Mouse (Mus musculus): ENCODE measurements around the gene Kif21b. TPM values are rescaled to one million over a fixed set of nuclear protein-coding genes. Genes with fewer than 3 reads are reported as not detected.
A peak's percentile ranks its signal among the peaks of the same experiment; 100 is the strongest.

The Kif21b gene
- polyA plus RNA-seq, 1 experiment from 2014 or later, result 56.4 TPM

DNA sequence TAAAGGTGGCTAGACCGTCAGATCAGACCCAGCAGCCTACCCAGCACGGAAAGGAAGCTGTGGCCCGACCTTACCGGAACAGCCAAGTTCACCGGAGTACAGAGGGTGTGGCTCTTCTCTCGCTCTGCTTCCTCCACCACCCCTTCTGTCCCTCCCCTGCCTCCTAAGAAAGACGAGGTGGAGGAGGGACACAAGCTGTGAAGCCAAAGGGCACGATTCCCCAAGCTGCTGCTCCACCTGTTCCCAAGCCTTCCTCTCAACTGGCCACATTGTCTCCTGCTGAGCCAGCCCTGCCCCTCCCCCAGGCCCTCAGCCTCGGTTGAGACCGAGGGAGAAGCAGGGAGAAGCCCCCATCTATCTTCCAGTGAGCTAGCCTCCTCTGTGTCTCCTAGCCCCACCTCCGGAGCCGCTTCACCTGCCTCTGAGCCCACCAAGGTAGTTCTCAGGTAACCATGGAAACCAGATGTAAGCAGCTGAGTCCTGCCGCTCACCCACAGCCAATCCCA lies 43.0 kb downstream of the Kif21b start:
- peaks cover 7% of the 10 kb centered on the region for H3K4me1 ChIP-seq (ENCODE audit: control insufficient read depth, insufficient read depth, low read length)
- WGBS, result 10% methylated on average over 13 of the region's 13 CpGs
- no peak overlapping the region for H3K4me2 ChIP-seq (ENCODE audit: low read length)
- 0 out of 2 replicates have a peak overlapping the region, but pooled peaks have one; percentile 33 for H3K27ac ChIP-seq (replicated peaks; ENCODE audit: low read depth, low read length)
- no peak for ATAC-seq (ENCODE audit: low FRiP score, low TSS enrichment)
- DNase-seq, result peak; percentile 66
- 0 out of 2 replicates have a peak overlapping the region, but pooled peaks have one; percentile 9 for H3K9ac ChIP-seq (replicated peaks; ENCODE audit: low read length)
- no peaks in the 10 kb centered on the region for H3K27me3 ChIP-seq (ENCODE audit: control insufficient read depth, insufficient read depth, low read length)
- no peak overlapping the region for H3K4me3 ChIP-seq (replicated peaks; ENCODE audit: low read depth, low read length)
- H3K36me3 ChIP-seq (ENCODE audit: control insufficient read depth, insufficient read depth, low read length), result peaks cover 90% of the 10 kb centered on the region
- no peaks in the 10 kb centered on the region for H3K9me3 ChIP-seq (ENCODE audit: control insufficient read depth, low read length)

GRCm38 (mm10) chr1:136175183-136175582 lies 44.0 kb downstream of the Kif21b start:
- H3K27ac ChIP-seq (replicated peaks; ENCODE audit: low read depth, low read length), result no peak overlapping the region
- H3K27me3 ChIP-seq (ENCODE audit: control insufficient read depth, insufficient read depth, low read length), result no peaks in the 10 kb centered on the region
- ATAC-seq (ENCODE audit: low FRiP score, low TSS enrichment) (no peak), DNase-seq (peak; percentile 72)
- WGBS, result 30% methylated on average over 6 of the region's 6 CpGs
- no peaks in the 10 kb centered on the region for H3K9me3 ChIP-seq (ENCODE audit: control insufficient read depth, low read length)
- H3K9ac ChIP-seq (replicated peaks; ENCODE audit: low read length), result no peak overlapping the region
- no peak overlapping the region for H3K4me3 ChIP-seq (replicated peaks; ENCODE audit: low read depth, low read length)
- H3K36me3 ChIP-seq (ENCODE audit: control insufficient read depth, insufficient read depth, low read length), result peaks cover 81% of the 10 kb centered on the region
- H3K4me1 ChIP-seq (ENCODE audit: control insufficient read depth, insufficient read depth, low read length), result peaks cover 7% of the 10 kb centered on the region
- H3K4me2 ChIP-seq (ENCODE audit: low read length), result no peak overlapping the region

- DNase-seq (no peak), ATAC-seq (ENCODE audit: low FRiP score, low TSS enrichment) (no peak)
- no peak overlapping the region for H3K9ac ChIP-seq (replicated peaks; ENCODE audit: low read length)
- no peak overlapping the region for H3K4me2 ChIP-seq (ENCODE audit: low read length)
- no peak overlapping the region for H3K4me3 ChIP-seq (replicated peaks; ENCODE audit: low read depth, low read length)
- H3K27me3 ChIP-seq (ENCODE audit: control insufficient read depth, insufficient read depth, low read length), result no peaks in the 10 kb centered on the region
- H3K36me3 ChIP-seq (ENCODE audit: control insufficient read depth, insufficient read depth, low read length), result peaks cover 62% of the 10 kb centered on the region
- no peaks in the 10 kb centered on the region for H3K9me3 ChIP-seq (ENCODE audit: control insufficient read depth, low read length)
- peaks cover 7% of the 10 kb centered on the region for H3K4me1 ChIP-seq (ENCODE audit: control insufficient read depth, insufficient read depth, low read length)
- WGBS, result 86% methylated on average over 2 of the region's 2 CpGs
- no peak overlapping the region for H3K27ac ChIP-seq (replicated peaks; ENCODE audit: low read depth, low read length)
Measured at GRCm38 (mm10) chr1:136177085-136177484, 45.9 kb downstream of the Kif21b start.

- H3K27ac ChIP-seq (replicated peaks; ENCODE audit: low read depth, low read length), result no peak overlapping the region
- peaks cover 7% of the 10 kb centered on the region for H3K4me1 ChIP-seq (ENCODE audit: control insufficient read depth, insufficient read depth, low read length)
Measured at GRCm38 (mm10) chr1:136178741-136179140, 47.6 kb downstream of the Kif21b start.

DNA sequence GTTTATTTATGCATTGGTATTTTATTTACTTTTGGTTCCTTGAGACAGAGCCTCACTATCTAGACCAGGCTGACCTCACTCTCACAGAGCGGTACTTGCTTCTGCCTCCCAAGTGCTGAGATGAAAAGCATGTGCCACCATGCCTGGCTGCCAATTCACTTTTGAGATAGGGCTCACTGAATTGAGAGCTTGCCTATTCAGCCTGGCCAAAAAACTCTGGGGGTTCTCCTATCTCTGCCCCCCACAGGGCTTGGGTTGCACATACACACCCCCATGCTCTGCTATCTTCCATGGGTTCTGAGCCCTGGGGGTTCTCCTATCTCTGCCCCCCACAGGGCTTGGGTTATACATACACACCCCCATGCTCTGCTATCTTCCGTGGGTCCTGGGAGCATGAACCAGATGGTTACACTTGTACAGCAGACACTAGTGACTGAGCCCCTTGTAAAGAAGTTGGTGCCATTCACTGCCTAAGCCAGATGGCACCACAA lies 48.4 kb downstream of the Kif21b start:
- WGBS, result 86% methylated on average over 2 of the region's 2 CpGs
- H3K4me1 ChIP-seq (ENCODE audit: control insufficient read depth, insufficient read depth, low read length), result no peaks in the 10 kb centered on the region
- no peak overlapping the region for H3K27ac ChIP-seq (replicated peaks; ENCODE audit: low read depth, low read length)
- ATAC-seq (ENCODE audit: low FRiP score, low TSS enrichment) (no peak), DNase-seq (no peak)
- H3K9me3 ChIP-seq (ENCODE audit: control insufficient read depth, low read length), result no peaks in the 10 kb centered on the region
- no peaks in the 10 kb centered on the region for H3K27me3 ChIP-seq (ENCODE audit: control insufficient read depth, insufficient read depth, low read length)
- H3K9ac ChIP-seq (replicated peaks; ENCODE audit: low read length), result no peak overlapping the region
- H3K4me2 ChIP-seq (ENCODE audit: low read length), result no peak overlapping the region
- no peak overlapping the region for H3K4me3 ChIP-seq (replicated peaks; ENCODE audit: low read depth, low read length)
- H3K36me3 ChIP-seq (ENCODE audit: control insufficient read depth, insufficient read depth, low read length), result peaks cover 37% of the 10 kb centered on the region

More at GRCm38 (mm10) chr1:136178741-136179140, 47.6 kb downstream of the Kif21b start:
- no peak overlapping the region for H3K4me2 ChIP-seq (ENCODE audit: low read length)
- no peak overlapping the region for H3K9ac ChIP-seq (replicated peaks; ENCODE audit: low read length)
- no peak for DNase-seq
- H3K4me3 ChIP-seq (replicated peaks; ENCODE audit: low read depth, low read length), result no peak overlapping the region
- H3K36me3 ChIP-seq (ENCODE audit: control insufficient read depth, insufficient read depth, low read length), result peaks cover 46% of the 10 kb centered on the region
- no peaks in the 10 kb centered on the region for H3K9me3 ChIP-seq (ENCODE audit: control insufficient read depth, low read length)
- H3K27me3 ChIP-seq (ENCODE audit: control insufficient read depth, insufficient read depth, low read length), result no peaks in the 10 kb centered on the region
- ATAC-seq (ENCODE audit: low FRiP score, low TSS enrichment), result no peak
- WGBS, result 76% methylated on average over 6 of the region's 6 CpGs

DNA sequence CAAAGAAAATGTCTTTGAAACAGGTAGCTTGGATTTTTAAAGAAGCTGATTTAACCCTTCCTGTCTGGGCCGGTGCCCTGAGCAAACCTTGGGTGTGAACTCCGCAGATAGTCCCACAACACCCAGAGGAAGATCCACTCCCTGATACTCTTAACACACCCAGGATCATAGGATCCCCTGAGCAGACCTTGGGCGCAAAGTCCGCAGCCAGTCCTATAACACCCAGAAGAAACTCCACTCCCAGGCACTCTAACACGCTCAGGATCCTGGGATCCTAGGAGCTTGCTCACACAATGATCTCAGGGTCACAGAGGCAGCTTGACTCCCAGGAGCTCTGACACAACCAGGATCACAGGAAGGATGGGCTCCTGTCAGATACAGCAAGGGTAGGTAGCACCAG lies 58.8 kb downstream of the Kif21b start:
- Histone ChIP-seq H3K4me2 (ENCODE audit: low read length) (no peak overlapping the region), H3K27ac (replicated peaks; ENCODE audit: low read depth, low read length) (no peak overlapping the region), H3K9ac (replicated peaks; ENCODE audit: low read length) (no peak overlapping the region), H3K36me3 (ENCODE audit: control insufficient read depth, insufficient read depth, low read length) (no peaks in the 10 kb centered on the region), H3K4me1 (ENCODE audit: control insufficient read depth, insufficient read depth, low read length) (no peaks in the 10 kb centered on the region), H3K9me3 (ENCODE audit: control insufficient read depth, low read length) (no peaks in the 10 kb centered on the region), H3K4me3 (replicated peaks; ENCODE audit: low read depth, low read length) (no peak overlapping the region), H3K27me3 (ENCODE audit: control insufficient read depth, insufficient read depth, low read length) (no peaks in the 10 kb centered on the region)
- DNase-seq, result no peak
- WGBS, result 91% methylated on average over 5 of the region's 5 CpGs
- ATAC-seq (ENCODE audit: low FRiP score, low TSS enrichment), result no peak

GRCm38 (mm10) chr1:136212803-136213202 lies 81.6 kb downstream of the Kif21b start, which contains the start of gene Mroh3:
Mroh3 (minus strand) TSS chr1:136212828.
- no peak within 1 kb of the TSS for H3K9ac ChIP-seq (replicated peaks; ENCODE audit: low read length)
- H3K36me3 ChIP-seq (ENCODE audit: control insufficient read depth, insufficient read depth, low read length), result peaks cover 12% of the 10 kb centered on the region; the same call in 1 of the 2 replicates

DNA sequence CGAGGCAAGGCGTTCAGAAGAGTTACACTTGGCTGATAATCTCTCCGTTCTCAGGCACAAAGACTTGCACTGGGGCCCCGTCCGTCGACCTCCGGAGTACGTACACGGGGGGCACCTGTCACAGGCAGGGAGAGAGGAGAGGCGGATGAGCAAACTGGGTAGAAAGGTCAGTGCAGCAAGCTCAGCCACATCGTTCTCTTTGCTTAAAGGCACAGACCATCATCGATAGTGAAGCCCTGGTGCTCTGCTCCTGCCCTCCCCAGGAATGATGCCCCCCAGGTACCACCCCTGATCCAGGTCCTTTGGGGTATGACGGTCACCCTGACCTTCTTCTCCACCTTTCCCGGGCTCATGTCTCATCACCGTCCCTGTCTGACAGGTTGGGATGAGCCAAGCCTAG lies 83.1 kb downstream of the Kif21b start:
- Histone ChIP-seq H3K4me1 (ENCODE audit: control insufficient read depth, insufficient read depth, low read length) (no peaks in the 10 kb centered on the region), H3K4me2 (ENCODE audit: low read length) (no peak overlapping the region), H3K4me3 (replicated peaks; ENCODE audit: low read depth, low read length) (no peak overlapping the region), H3K27me3 (ENCODE audit: control insufficient read depth, insufficient read depth, low read length) (no peaks in the 10 kb centered on the region), H3K27ac (replicated peaks; ENCODE audit: low read depth, low read length) (no peak overlapping the region), H3K36me3 (ENCODE audit: control insufficient read depth, insufficient read depth, low read length) (peaks cover 22% of the 10 kb centered on the region), H3K9ac (replicated peaks; ENCODE audit: low read length) (no peak overlapping the region), H3K9me3 (ENCODE audit: control insufficient read depth, low read length) (no peaks in the 10 kb centered on the region)
- ATAC-seq (ENCODE audit: low FRiP score, low TSS enrichment), result no peak
- 69% methylated on average over 15 of the region's 15 CpGs for WGBS
- DNase-seq, result no peak

More at GRCm38 (mm10) chr1:136212803-136213202, 81.6 kb downstream of the Kif21b start, which contains the start of gene Mroh3:
- Histone ChIP-seq H3K27me3 (ENCODE audit: control insufficient read depth, insufficient read depth, low read length) (no peaks in the 10 kb centered on the region), H3K4me2 (ENCODE audit: low read length) (no peak within 1 kb of the TSS), H3K4me3 (replicated peaks; ENCODE audit: low read depth, low read length) (no peak within 1 kb of the TSS), H3K4me1 (ENCODE audit: control insufficient read depth, insufficient read depth, low read length) (no peaks in the 10 kb centered on the region), H3K27ac (replicated peaks; ENCODE audit: low read depth, low read length) (no peak within 1 kb of the TSS), H3K9me3 (ENCODE audit: control insufficient read depth, low read length) (no peaks in the 10 kb centered on the region)
- 45% methylated on average over 3 of the region's 3 CpGs for WGBS
- ATAC-seq (ENCODE audit: low FRiP score, low TSS enrichment) (no peak; the same call in 1 of the 2 replicates), DNase-seq (peak; percentile 68)

Data from midbrain, embryonic 14.5 days (tissue).